Mouse (Mus musculus) central nervous system, embryonic 11.5 days (tissue): ENCODE data around the gene Tgfbi. TPM values are rescaled to one million over a fixed set of nuclear protein-coding genes. Genes with fewer than 3 reads are reported as not detected.

Experiments
- polyA plus RNA-seq: library from polyadenylated mRNA; depleted of rRNA; stranded (reverse); fragments of >200 nt; gene quantifications from 2 replicates; pipeline ENCODE4 v1.2.3, GENCODE M21; 2012; rRNA removed

The Tgfbi gene
- 17.5 and 67.5 TPM in 2 replicates for polyA plus RNA-seq

DNA sequence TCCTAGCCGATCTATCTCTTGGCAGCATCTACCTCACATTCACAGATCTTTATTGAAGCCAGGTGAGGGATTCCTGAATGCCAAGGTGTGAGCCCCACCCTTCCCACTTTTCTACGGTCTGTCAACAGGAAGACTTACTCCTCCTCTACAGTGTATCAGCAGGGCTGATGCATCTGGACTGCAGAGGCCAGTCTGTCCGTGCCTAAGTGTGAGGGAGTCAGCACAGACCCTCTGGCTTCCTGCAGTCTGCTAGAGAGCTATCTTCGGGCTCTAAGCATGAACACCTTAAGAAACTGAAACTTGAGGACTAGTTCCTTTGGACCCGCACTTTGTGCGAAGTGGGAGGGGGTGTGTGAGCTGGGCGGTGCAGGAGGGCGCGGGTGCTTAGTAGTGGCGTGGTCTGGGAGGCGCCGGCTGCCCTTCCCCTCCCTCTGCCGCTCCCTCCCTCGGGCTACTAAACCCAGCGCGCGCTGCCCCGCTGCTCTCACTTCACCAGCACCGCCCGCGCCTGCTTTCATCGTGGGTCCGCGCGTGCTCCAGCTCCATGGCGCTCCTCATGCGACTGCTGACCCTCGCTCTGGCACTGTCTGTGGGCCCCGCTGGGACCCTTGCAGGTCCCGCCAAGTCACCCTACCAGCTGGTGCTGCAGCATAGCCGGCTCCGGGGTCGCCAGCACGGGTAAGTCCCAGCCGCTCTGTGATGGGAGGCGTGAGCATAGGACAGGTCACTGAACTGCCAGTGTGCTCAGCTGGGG lies at the start of gene Tgfbi:
TSS of gene Tgfbi (plus strand) at position 421 of the 754 bp plus-strand sequence.

Other genes starting within 250 kb of the Tgfbi start
- not detected in 2 replicates for gene Gm3045, start 182.9 kb upstream of the Tgfbi start, polyA plus RNA-seq
- gene Slc25a48, start 171.2 kb upstream of the Tgfbi start, polyA plus RNA-seq, result 0.06 and 0.07 TPM in 2 replicates
- not detected in 2 replicates for gene Il9, start 127.3 kb upstream of the Tgfbi start, polyA plus RNA-seq
- gene Fbxl21, start 87.1 kb upstream of the Tgfbi start, polyA plus RNA-seq, result 1.7 and 3.4 TPM in 2 replicates
- 1.0 and 1.5 TPM in 2 replicates for gene Lect2, start 61.0 kb upstream of the Tgfbi start, polyA plus RNA-seq
- 45.0 and 71.4 TPM in 2 replicates for gene Smad5, start 93.5 kb downstream of the Tgfbi start, polyA plus RNA-seq
- 0.07 TPM in 2 replicates for gene Gm45623, start 144.3 kb downstream of the Tgfbi start, polyA plus RNA-seq